Mouse (Mus musculus) cerebellum, postnatal 14 days (tissue): Measurements from ENCODE around the gene Pigo.

Experiments
- DNase-seq, 2 experiments: peaks; one replicate each; pipeline ENCODE4 v3.0.0; 2021; ENCODE audit warnings: mixed read lengths in 2 of 2

Gene Pigo

DNA sequence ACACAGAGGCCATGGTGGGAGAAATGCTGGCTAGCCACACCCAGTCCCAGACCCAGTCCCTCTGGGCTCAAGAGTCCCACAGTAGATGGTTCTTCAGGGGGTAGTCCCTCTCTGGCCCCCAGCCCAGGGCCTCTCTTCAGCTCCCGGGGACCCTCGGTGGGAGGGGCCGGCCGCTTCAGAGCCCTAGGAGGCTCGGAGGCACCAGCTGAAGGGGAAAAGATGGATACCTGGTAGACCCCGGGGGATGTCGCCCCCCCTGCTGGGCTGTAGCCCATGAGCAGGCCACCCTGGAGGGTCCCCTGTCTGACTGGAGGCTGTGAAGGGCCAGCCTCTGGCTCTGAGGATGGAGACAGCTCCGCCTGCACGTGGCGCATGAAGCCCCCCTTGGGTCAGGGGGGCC, 10.7 kb upstream of the Pigo start:
- DNase-seq, result peak in 1 of 2 experiments; percentile 36

DNA sequence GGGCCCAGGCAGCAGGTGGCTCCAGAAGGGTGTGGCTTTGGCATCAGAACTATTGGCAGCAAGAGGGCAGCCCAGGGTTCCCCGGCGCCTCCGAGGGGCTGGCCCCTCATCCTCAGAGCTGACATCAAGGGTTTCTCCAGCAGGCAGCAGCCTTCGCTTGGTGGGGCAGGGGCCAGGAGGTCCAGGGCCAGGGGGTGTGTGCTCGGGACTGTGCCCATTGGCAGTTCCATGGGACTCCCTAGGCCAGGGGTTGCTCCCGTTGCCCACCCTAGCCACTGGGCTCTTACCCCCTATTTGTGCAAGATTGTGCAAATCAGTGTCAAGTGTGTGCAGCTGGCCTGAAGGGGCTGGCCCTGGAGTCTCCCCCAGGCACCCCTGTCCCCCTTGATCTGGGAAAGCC, 10.2 kb upstream of the Pigo start:
- no peak for DNase-seq

DNA sequence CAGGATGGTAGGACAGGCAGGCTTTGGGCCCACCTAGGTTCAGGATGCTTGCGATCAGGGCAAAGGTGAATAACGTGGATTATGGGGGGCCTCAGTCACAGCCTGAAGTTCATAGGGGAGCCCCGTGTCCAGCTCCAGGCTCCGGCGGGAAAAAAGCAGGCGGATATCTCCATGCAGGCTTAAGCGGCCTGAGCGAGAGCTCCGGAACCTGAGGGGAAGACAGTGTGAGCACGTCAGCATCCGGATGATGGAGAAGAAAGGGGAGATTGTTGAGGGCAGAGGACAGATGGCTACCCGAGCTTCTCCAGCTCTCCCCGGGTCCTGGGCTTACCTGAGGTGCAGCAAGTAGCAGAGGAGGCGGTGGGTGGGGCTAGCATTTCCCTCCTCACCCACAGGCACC, 7.9 kb upstream of the Pigo start:
- peak in 1 of 2 experiments; percentile 12 for DNase-seq

GRCm38 (mm10) chr4:43032501-43032900, 6.9 kb upstream of the Pigo start:
- DNase-seq, result peak in 1 of 2 experiments; percentile 20

- DNase-seq, result peak; percentile 94 to 95
These were observed 5.8 kb upstream of the Pigo start, which contains the start of gene Stoml2 for GRCm38 (mm10) chr4:43031237-43031995. Stoml2 (minus strand) TSS chr4:43031710.

GRCm38 (mm10) chr4:43030780-43031230, 5.2 kb upstream of the Pigo start:
- peak in 1 of 2 experiments; percentile 73 for DNase-seq

- DNase-seq, result no peak
These were observed 4.7 kb upstream of the Pigo start for GRCm38 (mm10) chr4:43030352-43030751.

DNA sequence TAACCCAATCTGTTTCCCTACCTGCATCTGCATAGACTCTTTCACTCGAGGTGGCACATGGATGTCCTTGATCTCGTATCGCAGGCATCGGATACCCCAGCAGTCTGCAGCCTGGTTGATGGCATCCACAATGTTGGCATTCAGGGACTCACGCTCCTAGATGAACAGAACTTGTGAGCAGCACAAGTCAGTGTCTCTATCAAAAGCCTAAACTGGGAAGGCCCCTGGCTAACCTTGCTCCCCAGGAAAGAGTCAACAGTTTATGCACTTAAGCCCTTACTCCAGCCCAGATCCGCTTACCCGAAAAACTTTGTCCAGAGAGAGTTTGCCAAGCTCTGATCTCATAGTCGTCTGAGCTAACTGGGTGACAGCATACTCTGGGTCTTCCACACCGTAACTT, 4.1 kb upstream of the Pigo start:
- DNase-seq, result no peak

GRCm38 (mm10) chr4:43029121-43029520, 3.5 kb upstream of the Pigo start:
- DNase-seq, result no peak

DNA sequence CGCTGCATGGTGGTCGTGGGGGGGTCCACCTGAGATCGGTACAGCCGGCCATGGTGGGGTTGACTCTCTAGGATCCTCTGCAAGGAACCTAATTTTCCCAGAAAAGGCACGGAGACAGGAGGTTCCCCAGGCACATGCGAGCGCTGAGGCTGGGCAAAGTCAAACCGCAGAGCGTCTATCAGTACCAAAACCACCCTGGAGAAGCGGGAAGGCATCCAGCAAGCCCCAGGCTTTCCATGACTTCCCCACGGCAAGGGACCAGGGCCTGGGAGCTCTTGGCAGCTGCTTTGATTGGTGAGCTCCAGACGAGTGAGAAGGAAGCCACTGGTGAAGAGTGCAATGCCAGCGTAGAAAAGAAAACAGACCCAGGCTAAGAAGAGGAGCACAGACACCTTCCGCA, 946 bp downstream of the Pigo start:
- DNase-seq, result peak; percentile 50 to 52

DNA sequence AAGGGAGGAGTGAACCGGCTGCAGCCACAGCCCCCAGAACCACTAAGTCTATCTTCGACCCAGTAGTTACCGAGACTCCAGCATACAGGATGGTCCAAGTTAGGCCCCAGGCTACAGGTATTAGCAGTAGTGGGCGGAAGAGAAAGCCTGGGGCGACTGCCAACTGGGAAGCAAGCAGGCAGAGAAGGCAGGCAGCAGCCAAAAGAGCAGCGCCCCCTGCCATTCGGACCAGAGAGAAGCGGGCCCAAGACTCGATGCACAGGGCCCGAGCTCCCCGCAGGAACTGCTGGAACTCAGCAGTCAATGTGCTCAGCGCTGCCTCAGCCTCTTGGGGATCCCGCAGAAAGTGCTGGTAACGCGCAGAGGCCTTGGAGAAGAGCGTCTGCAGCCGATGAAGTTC, 4.3 kb downstream of the Pigo start:
- peak; percentile 56 to 63 for DNase-seq

- no peak for DNase-seq
These were observed 4.7 kb downstream of the Pigo start for GRCm38 (mm10) chr4:43020876-43021275.

DNA sequence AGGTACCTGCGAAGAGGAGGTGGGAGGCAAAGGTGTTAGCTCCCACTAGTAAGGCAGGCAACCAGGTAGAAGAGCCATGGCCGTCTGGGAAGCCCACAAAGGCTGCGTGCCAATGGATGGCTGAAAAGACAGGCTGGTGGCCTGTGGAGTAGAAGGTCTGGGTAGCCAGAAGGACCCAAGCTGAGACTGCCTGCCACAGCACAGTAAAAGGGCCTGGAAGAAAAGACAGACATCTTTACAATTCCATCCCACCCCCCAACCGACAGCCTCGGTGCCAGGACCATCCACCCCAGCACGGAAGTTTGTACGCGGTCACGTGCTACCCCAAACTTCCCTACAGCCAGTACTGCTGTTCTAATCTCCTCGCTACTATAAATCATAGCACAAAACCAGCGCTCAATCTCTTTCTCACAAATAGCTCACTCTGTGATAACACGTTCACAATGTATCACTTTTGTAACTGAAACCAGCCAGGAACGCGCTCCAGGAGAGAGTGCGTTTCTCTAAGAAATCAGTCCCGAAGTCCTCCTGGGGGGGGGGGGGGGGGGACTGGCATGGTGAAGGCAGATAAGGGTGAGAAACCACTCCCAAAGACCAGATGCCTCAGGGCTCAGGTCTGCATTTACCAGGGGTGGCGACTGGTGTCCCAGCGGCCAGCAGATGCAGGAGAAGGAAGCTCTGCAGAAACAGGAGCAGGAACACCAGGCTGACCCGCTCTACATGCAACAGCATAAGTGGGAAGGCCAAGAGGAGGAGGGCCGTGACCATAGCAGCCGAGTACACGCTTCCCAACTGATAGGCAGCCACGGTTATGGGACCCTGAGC, 5.8 kb downstream of the Pigo start:
- DNase-seq, result no peak

DNA sequence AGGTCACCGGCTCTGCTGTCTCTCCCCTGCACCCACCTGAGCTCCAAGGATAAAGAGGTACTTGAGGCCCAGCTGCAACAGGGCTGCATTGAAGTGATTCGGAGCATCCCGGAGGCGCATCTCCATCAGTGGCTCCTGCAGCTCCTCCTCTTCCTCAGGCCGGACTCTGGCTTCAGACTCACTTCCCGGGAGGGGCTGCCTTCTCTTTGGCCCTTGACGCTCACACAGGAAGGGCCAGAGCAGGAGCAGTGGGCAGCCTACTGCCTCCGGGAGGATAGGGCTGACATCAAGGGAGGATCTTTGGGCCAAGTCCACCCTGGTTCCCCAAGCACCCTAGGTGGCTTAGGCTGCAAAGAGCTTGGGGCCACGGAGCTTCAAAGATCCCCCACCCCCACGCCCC, 6.4 kb downstream of the Pigo start:
- DNase-seq, result no peak

- no peak for DNase-seq
These were observed 7.5 kb downstream of the Pigo start for GRCm38 (mm10) chr4:43018156-43018555.

DNA sequence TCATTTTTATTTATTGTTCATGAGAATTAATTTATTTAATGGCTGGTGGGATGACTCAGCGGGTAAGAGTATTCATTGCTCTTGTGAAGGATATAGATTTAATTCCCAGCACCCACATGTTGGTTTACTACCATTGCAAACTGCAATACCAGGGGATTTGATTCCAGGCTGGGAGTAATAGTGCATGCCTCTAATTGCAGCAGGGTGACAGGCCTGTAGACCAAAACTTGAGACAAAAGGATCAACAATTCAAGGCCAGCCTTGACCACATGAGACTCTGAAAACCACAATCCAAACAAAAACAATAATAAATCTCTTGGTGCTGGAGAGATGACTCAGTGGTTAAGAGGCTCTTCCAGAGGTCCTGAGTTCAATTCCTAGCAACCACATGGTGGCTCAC, 13.5 kb downstream of the Pigo start:
- DNase-seq, result no peak

DNA sequence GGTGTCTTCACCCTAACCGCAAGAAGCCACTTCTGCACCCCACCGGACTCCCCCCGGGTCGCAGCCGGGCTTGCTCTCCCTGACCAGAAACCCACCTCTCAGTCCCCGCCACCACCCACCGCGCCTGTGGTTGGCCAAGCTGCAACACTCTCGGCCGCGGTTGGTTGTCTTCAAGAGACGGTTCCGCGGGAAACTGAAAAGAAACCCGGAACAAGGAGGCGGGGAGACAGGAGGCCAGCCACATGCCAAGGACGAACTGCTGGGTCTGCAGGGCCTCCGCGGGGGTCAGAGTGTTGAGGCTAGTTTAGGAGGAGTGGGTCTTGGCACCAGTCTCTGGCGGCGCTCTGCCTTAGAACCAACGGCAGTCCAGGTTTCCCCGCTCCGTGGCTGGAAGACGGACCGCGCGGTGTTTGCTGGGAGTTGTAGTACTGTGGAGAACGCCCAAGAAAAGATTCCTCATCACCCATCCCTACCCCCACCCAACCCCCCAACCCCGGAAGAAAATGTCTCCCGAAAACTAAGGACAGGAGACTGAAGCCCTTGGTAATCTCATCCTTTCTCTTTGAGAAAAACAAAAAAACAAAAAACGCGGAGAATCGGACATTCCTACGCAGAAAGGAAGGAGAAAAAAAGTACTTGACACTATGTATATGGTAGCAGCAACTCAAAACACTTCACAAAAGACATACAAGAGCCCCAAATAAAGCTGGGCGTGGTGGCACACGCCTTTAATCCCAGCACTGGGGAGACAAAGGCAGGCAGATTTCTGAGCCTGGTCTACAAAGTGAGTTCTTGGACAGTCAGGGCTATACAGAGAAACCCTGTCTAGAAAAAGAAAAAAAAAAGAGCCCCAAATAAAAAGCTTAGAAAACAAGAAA, 15.2 kb downstream of the Pigo start, which contains the start of gene Fancg:
TSS of gene Fancg (minus strand) at position 346 of the 878 bp plus-strand sequence.
- DNase-seq, result peak; percentile 86 to 89

DNA sequence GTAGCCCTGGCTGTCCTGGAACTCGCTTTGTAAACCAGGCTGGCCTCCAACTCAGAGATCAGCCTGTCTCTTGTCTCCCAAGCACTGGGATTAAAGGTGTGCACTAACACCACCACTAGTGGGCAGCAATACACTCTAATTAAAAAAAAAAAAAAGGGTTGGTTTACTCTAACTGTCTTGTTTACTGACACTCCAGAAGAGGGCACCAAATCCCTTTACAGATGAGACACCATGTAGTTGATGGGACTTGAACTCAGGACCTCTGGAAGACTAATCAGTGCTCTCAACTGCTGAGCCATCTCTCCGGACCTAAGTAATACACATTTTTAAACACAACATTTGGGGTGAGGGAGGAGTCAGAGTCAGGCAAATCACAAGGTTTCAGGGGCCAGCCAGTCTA, 19.9 kb downstream of the Pigo start:
- DNase-seq, result peak; percentile 52 to 65

DNA sequence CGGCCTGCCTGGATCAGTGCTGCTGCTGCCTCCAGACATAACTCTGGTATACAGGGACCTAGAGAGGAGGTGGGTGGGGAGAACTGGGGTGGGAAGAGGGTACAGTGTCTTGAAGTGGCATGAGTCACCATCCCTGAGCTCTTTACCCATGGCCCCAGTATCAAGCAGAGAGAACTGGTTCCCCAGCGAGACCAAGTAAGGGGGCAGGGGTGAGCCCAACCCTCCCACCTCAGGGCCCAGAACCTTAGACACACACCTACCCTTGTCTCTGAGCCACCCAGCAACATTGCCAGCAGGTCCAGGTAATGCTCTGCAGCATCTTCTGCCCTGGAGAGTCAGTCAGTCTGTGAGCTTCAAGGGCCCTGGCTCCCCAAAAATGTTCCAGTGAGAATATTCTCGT, 20.7 kb downstream of the Pigo start:
- DNase-seq, result no peak

- peak in 1 of 2 experiments; percentile 38 for DNase-seq
These were observed 22.7 kb downstream of the Pigo start for GRCm38 (mm10) chr4:43002756-43003439.

DNA sequence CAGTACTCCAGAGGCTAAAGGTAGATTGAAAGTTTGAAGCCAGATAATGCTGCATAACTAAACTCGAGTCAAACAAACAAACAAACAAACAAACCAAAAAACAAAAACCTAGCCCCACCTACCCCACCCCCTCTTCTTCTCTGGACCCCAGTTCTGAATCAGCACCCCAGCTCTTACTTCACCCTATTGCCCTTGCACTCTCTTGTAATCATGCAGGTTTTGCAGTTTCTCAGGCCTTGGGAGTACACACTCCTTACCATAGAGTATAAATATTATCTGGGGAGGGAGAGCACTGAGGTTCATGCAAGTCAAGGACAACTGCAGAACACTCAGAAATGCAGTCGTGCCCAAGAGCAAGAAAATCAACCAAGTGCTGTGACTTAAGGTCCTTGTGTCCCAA, 24.3 kb downstream of the Pigo start:
- no peak for DNase-seq
